Mouse (Mus musculus) heart, embryonic 16.5 days (tissue): Measurements from ENCODE around the gene Hip1. TPM values are rescaled to one million over a fixed set of nuclear protein-coding genes. Genes with fewer than 3 reads are reported as not detected.

Experiments
- ATAC-seq: fragments of 200-750 bp; cut with Nextera tagmentation; replicated peaks from 2 replicates; pipeline ENCODE4 v1.8.0; 2017; ENCODE audit warnings: moderate number of reproducible peaks; ENCODE audit not compliant: insufficient read depth, low FRiP score; ENCODE audit errors: extremely low read depth
- H3K27ac ChIP-seq: fragments of 300-500 bp; sonication (generic); 2 replicates; pipeline ENCODE4 v1.5.1; 2014; ENCODE audit warnings: mild to moderate bottlenecking, low read length, control low read depth, moderate library complexity
- H3K27me3 ChIP-seq: fragments of 300-500 bp; sonication (generic); 2 replicates; pipeline ENCODE4 v1.6.1; 2014; ENCODE audit warnings: low read length, mixed read lengths; ENCODE audit not compliant: control insufficient read depth, insufficient read depth
- H3K36me3 ChIP-seq: fragments of 300-500 bp; sonication (generic); 2 replicates; pipeline ENCODE4 v1.6.1; 2014; ENCODE audit not compliant: control insufficient read depth, insufficient read depth
- H3K4me1 ChIP-seq: fragments of 300-500 bp; sonication (generic); 2 replicates; pipeline ENCODE4 v1.6.1; 2014; ENCODE audit warnings: low read length, mixed read lengths; ENCODE audit not compliant: control insufficient read depth, insufficient read depth
- H3K4me2 ChIP-seq: fragments of 300-500 bp; sonication (generic); 2 replicates; pipeline ENCODE4 v1.6.1; 2014; ENCODE audit warnings: low read depth, mild to moderate bottlenecking, control low read depth, low read length
- H3K4me3 ChIP-seq: fragments of 300-500 bp; sonication (generic); 2 replicates; pipeline ENCODE4 v1.5.1; 2014; ENCODE audit warnings: mild to moderate bottlenecking, control low read depth, low read length
- H3K9ac ChIP-seq: fragments of 300-500 bp; sonication (generic); 2 replicates; pipeline ENCODE4 v1.6.1; 2014; ENCODE audit warnings: low read length, control low read depth
- H3K9me3 ChIP-seq: fragments of 300-500 bp; sonication (generic); replicated peaks from 2 replicates; pipeline ENCODE4 v1.6.1; 2016; ENCODE audit warnings: low read length; ENCODE audit not compliant: control insufficient read depth
- WGBS: fragments of 180-500 bp; shearing (Covaris S2); extraction: QIAGEN DNeasy Blood & Tissue Kit; methylation state at CpG from one replicate; pipeline ENCODE4 v1.1.7; 2014; 5-methylcytosine and 5-hydroxymethylcytosine counted together
- polyA plus RNA-seq: library from polyadenylated mRNA; unstranded; fragments of >200 nt; fragmentation: Nextera tagmentation; extraction: Ambion mirVana; gene quantifications from 2 replicates; pipeline ENCODE4 v1.2.1, GENCODE M21; 2015

Hip1 gene
- polyA plus RNA-seq, 1 experiment from 2014 or later = 20.3 TPM

GRCm38 (mm10) chr5:135502027-135502426, 42.9 kb downstream of the Hip1 start:
- no peak overlapping the region for H3K9ac ChIP-seq
- WGBS = 71% methylated on average over 8 of the region's 8 CpGs
- no peaks in the 10 kb centered on the region for H3K4me1 ChIP-seq
- H3K4me3 ChIP-seq = no peak overlapping the region
- H3K9me3 ChIP-seq = no peaks in the 10 kb centered on the region
- no peak for ATAC-seq
- no peaks in the 10 kb centered on the region for H3K27me3 ChIP-seq
- no peak overlapping the region for H3K27ac ChIP-seq
- no peak overlapping the region for H3K4me2 ChIP-seq
- no peaks in the 10 kb centered on the region for H3K36me3 ChIP-seq

DNA sequence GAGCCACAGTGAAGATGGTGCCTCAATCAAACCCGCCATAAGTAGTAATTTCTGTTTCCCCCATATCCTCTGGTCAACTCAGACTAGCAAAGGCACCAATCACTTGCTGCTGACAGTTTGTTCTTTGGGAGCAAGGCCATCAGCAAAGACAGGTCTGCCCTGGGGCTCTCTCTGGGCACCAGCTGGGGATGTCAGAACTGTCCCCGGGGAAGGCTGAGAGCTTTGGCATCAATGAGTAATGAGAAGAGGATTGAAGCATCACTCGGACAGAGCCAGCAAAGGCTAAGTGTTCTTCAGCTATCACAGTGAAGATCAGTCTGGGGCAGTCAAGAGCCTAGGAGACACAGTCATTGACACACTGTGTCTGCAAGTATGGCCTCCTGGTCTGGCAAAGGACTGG, 46.0 kb downstream of the Hip1 start:
- no peaks in the 10 kb centered on the region for H3K4me1 ChIP-seq
- ATAC-seq = no peak
- no peak overlapping the region for H3K4me3 ChIP-seq
- H3K9me3 ChIP-seq = peaks cover 2% of the 10 kb centered on the region; the same call in 1 of the 2 replicates
- no peak overlapping the region for H3K27ac ChIP-seq
- no peak overlapping the region for H3K4me2 ChIP-seq
- H3K9ac ChIP-seq = no peak overlapping the region
- H3K36me3 ChIP-seq = no peaks in the 10 kb centered on the region
- 70% methylated on average over 3 of the region's 3 CpGs for WGBS
- H3K27me3 ChIP-seq = no peaks in the 10 kb centered on the region

GRCm38 (mm10) chr5:135497347-135497955, 47.5 kb downstream of the Hip1 start:
- Histone ChIP-seq H3K36me3 (no peaks in the 10 kb centered on the region), H3K27me3 (no peaks in the 10 kb centered on the region), H3K4me3 (no peak overlapping the region), H3K27ac (no peak overlapping the region), H3K9ac (no peak overlapping the region), H3K4me2 (no peak overlapping the region), H3K4me1 (no peaks in the 10 kb centered on the region), H3K9me3 (peaks cover 2% of the 10 kb centered on the region; the same call in 1 of the 2 replicates)
- WGBS = 81% methylated on average over 6 of the region's 6 CpGs
- ATAC-seq = no peak

DNA sequence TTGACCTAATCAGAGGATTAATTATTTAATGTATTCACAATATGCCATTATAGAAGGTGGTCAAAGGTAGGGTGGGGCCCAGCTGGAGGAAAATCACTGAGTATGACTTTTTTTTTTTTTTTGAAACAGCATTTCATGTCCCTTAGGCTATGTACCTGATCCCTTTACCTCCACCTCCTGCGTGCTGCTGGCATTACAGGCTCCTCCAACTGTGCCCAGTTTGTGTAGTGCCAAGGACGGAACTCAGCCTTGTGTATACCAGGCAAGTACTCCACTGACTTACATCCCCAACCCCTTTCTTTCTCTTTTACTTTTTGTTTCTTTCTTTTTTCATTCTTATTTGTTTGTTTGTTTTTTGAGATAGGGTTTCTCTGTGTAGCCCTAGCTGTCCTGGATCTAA, 48.4 kb downstream of the Hip1 start:
- Histone ChIP-seq H3K9me3 (peaks cover 2% of the 10 kb centered on the region; the same call in 1 of the 2 replicates), H3K27ac (no peak overlapping the region), H3K4me2 (no peak overlapping the region), H3K9ac (no peak overlapping the region), H3K27me3 (no peaks in the 10 kb centered on the region), H3K4me3 (no peak overlapping the region), H3K4me1 (no peaks in the 10 kb centered on the region), H3K36me3 (no peaks in the 10 kb centered on the region)
- 89% methylated on average over 2 of the region's 2 CpGs for WGBS
- no peak for ATAC-seq

- peaks cover 2% of the 10 kb centered on the region; the same call in 1 of the 2 replicates for H3K9me3 ChIP-seq
- 92% methylated on average over 8 of the region's 8 CpGs for WGBS
- no peaks in the 10 kb centered on the region for H3K36me3 ChIP-seq
- ATAC-seq = no peak
- no peak overlapping the region for H3K27ac ChIP-seq
- no peak overlapping the region for H3K4me3 ChIP-seq
- no peaks in the 10 kb centered on the region for H3K4me1 ChIP-seq
- H3K27me3 ChIP-seq = no peaks in the 10 kb centered on the region
- no peak overlapping the region for H3K4me2 ChIP-seq
- H3K9ac ChIP-seq = no peak overlapping the region
These were observed 49.4 kb downstream of the Hip1 start for GRCm38 (mm10) chr5:135495471-135495870.

- no peak overlapping the region for H3K4me2 ChIP-seq
- no peaks in the 10 kb centered on the region for H3K27me3 ChIP-seq
- H3K27ac ChIP-seq = no peak overlapping the region
- 0 out of 2 replicates have a peak, but pooled peaks cover 3% of the 10 kb centered on the region for H3K4me1 ChIP-seq
- ATAC-seq = no peak
- no peak overlapping the region for H3K4me3 ChIP-seq
- H3K9ac ChIP-seq = no peak overlapping the region
- WGBS = 76% methylated on average over 13 of the region's 13 CpGs
- peaks cover 2% of the 10 kb centered on the region; the same call in 1 of the 2 replicates for H3K9me3 ChIP-seq
- H3K36me3 ChIP-seq = no peaks in the 10 kb centered on the region
These were observed 50.6 kb downstream of the Hip1 start for GRCm38 (mm10) chr5:135494183-135494910.

DNA sequence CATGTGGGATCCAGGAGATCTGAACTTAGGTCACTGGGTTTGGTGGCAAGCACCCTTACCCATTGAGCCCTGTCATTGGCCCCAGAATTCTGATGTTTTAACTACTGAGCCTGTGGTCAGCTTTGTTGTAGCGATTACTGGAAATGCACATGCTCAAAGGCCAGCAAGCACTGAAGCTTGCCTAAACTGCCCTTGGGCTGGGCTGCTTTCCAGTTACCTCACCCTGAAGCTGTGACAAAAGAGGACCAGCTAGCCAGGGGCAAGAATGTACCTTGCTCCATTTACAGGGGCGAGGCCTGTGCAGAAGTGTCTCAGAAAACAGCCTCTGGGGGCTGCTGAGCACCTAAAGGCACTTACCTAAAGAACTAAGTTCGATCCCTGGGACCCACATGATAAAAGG, 51.8 kb downstream of the Hip1 start:
- Histone ChIP-seq H3K4me1 (peaks cover 3% of the 10 kb centered on the region; the same call in 1 of the 2 replicates), H3K27me3 (no peaks in the 10 kb centered on the region), H3K36me3 (no peaks in the 10 kb centered on the region), H3K27ac (no peak overlapping the region), H3K4me2 (no peak overlapping the region), H3K4me3 (no peak overlapping the region), H3K9ac (no peak overlapping the region), H3K9me3 (peaks cover 2% of the 10 kb centered on the region; the same call in 1 of the 2 replicates)
- WGBS = 83% methylated on average over 3 of the region's 3 CpGs
- ATAC-seq = no peak

DNA sequence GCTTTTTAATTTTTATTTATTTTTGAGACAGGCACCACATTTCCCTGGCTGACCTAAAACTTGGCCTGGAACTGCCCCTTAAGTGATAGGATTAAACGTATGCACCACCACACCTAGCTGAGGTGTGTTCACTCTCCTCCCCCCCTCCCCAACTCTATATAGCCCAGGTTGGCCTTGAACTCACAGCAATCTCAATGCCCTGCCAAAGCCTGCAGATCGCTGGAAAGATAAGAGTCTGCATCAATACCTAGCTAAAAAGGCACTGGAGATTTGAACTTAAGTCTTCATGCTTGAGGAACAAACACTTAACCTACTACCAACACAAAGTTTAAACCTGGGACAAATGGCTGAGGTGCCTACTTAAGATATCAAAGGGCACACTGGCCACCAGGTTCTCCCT, 52.8 kb downstream of the Hip1 start:
- H3K4me2 ChIP-seq = no peak overlapping the region
- H3K27me3 ChIP-seq = no peaks in the 10 kb centered on the region
- no peak overlapping the region for H3K4me3 ChIP-seq
- ATAC-seq = no peak
- H3K27ac ChIP-seq = no peak overlapping the region
- 80% methylated on average over 2 of the region's 2 CpGs for WGBS
- peaks cover 8% of the 10 kb centered on the region; the same call in 1 of the 2 replicates for H3K4me1 ChIP-seq
- no peak overlapping the region for H3K9ac ChIP-seq
- H3K9me3 ChIP-seq = peaks cover 2% of the 10 kb centered on the region; the same call in 1 of the 2 replicates
- H3K36me3 ChIP-seq = no peaks in the 10 kb centered on the region

- H3K36me3 ChIP-seq = no peaks in the 10 kb centered on the region
- 11% methylated on average over 14 of the region's 14 CpGs for WGBS
- peak overlapping the region; percentile 73 for H3K4me3 ChIP-seq
- H3K9ac ChIP-seq = peak overlapping the region; percentile 75
- peak overlapping the region; percentile 83 for H3K4me2 ChIP-seq
- H3K27me3 ChIP-seq = no peaks in the 10 kb centered on the region
- H3K27ac ChIP-seq = peak overlapping the region; percentile 82
- no peaks in the 10 kb centered on the region for H3K9me3 ChIP-seq
- no peak; the same call in 1 of the 2 replicates for ATAC-seq
- peaks cover 8% of the 10 kb centered on the region; the same call in 1 of the 2 replicates for H3K4me1 ChIP-seq
These were observed 55.1 kb downstream of the Hip1 start for GRCm38 (mm10) chr5:135489695-135490294.
